Mouse (Mus musculus): ENCODE measurements around the gene Sun2.

Sun2 gene

DNA sequence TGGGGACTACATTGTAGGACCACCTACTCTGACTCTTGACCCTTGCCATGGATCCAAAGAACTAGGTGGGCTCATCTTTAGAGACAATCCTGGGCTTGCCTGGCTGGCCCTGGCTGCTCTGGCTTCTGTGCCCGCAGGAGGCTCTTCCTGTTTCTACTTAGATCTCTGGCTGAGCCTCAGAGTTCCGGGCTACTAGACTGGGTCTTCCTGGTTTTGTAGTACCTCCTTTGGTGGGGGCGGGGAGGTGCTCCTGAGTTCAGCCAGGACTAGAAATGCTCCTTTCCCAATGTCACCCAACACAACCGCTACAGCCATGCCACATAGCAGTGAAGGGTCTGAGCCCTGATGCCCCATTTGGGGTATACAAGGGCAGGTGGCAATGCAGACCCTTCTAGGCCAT lies 21.5 kb downstream of the Sun2 start:
- DNase-seq: no peak

DNA sequence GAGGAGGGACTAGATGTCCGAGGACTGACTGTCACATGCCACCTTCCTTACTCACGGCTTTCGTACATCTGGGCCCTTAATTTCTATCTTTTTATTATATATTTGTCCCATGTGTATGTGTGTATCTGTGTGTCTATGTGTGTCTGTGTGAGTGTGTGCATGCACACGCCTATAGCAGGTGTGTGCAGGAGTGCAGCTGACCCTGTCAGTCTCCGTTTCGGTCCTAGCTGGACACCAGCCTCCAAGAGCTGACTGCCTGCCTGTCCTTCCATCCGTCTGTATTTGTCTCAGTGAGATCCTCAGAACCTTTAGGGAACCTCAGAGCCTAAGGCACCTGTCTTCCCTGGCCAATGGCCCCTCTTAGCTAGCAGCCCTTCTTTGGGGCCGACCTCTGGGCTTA lies 22.1 kb downstream of the Sun2 start:
- DNase-seq: no peak

DNA sequence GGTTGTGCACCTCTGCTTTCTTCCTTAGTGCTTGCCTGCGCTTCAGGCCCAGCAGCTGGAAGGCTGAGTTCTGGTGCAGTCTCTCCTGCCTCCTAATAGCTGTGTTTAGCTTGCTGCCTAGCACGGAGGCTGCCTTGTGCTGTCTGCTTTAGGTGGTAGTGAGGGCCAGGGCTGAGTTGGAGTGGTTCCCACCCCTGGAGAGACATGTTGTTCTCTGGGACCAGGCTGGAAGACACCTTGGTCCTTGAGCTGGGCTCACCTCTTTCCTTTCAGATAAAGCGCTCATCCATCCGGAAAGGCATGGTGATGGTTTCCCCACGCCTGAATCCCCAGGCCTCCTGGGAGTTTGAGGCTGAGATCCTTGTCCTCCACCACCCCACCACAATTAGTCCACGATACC lies 25.6 kb downstream of the Sun2 start:
- no peak for DNase-seq

DNA sequence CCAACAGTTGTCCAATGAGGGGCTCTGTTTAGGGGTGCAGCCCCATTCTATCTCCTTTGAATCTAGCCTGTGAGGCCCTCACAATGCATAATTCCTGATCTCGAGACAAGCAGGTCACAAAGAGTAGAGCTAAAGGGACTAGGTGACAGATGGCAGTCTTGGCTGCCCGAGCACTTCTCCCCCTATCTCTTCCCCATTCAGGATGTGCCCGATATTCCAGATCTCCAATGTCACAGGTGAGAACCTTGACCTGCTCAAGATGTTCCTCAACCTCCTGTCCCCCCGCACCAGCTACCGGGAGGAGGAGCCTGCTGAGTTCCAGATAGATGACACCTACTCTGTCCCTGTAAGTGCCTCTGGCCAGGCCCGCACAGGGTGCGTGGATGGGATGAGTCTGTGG lies 26.7 kb downstream of the Sun2 start:
- no peak for DNase-seq

DNA sequence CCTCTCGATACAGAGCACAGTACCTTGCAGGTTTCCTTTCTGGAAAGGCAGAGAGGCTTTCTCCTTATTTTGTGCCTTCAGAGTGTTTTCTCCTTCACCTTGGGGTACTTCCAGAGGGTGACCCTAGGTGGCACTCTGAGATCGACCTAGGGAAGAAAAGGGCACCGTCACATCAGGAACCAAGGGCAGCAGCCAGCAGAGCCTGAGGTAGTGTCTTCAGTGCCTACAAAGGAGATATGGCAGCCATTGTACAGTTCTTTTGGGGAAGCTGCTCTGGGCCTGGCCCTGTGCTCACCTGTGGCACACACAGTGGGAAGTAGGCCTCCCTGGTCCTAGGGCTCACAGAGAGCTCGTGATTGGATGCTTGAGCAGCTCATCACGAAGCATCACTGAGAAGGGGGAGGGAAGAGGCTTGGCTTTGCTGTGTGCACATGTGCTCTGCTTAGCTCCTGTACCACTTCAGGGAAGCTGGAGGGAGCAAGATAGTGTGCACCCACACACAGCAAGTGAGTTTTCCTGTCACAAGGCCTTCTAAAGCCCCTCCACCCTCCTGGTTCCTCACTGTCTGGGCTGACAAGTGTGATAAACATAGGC lies 34.0 kb downstream of the Sun2 start:
- DNase-seq: no peak

DNA sequence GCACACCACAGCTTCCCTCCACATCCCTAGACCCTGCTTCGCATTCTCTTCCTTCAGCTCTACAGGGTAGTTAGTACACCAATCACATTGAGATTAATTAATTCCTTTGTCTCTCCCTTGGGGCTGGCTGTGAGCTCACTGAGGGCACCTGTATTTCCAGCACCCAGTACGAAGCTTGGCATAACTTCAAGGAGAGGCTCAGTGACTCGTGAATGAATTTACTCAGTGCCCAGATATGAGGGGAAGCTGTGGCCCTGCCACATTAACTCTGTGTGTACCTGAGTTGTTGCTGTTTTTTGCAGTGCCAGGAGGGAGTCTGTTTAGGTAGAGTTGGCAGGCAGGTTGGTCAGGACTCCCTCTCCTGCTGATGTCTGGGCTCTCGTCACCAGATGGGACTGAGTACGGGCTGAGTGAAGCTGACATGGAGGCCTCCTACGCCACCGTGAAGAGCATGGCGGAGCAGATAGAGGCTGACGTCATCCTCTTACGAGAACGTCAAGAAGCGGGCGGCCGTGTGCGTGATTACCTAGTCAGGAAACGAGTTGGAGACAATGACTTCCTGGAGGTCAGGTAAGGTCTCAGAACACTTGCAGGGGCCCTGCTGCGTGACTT lies 35.6 kb downstream of the Sun2 start:
- peak in 1 of 2 experiments; percentile 52 for DNase-seq

DNA sequence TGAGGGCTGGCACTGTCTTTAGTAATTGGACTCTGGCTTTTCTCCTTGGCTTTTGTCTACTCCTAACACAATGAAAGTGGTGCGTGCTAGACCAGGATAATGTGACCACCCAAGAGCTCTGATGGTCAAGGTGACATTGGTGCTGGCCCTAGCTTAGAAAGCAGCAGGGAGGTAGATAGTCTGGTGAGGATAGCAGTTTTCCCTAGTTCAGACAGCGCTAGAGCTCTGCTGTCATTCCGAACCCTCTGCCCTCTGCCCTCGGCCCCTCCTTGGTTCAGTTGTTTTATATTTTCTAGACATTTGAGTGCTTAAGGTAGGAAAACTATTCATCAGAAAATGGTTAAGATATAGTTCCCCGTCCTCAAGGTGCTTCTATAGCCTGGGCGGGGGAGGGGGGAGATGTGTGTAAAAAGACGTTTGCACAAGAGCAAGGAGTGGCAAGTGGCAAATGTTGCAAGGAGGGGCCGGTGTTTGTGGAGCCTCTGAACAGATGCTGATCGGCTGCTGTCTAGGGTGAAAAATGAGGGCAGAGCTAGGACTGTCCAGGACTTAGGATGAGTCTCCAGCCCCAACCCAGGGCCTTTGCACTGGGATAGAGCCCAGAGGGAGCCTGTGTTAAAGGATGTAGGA lies 44.7 kb downstream of the Sun2 start:
- DNase-seq: no peak

DNA sequence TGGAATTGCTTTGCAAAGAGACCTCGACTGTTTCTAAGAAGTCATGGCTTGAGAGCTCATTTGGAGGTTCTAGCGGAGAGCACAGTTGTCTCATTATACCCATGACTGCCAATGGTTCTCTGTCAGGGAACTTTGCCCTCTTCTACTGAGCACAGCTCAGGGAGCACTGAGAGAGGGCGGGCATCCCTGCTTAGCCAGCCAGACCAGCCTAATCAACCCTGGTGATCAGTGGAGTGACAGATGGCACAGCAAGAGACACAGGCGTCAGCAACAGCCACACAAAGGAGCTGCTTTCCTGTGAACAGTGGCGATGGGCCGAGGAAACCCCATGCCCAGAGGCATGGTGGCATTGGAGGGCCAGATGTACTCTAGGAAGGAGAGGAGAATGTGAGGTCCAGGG lies 45.3 kb downstream of the Sun2 start:
- DNase-seq: peak; percentile 52 to 66

DNA sequence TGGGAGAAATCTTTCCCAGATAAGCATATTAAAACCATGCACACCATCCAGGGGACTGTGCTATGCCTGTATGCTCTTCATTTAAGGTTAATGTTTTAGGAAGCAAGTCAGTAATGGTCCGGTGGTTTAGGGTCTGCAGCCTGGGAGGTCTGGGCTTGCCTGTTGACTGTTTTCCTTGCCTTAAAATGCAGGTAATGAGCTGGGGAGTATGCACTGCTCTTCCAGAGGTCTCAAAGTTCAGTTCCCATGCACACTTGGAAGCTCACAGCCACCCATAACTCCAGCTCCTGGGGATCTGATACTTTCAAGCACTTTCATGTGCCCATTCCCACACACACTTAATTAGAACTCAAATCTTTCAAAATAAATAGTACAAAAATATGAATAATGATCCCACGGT lies 45.8 kb downstream of the Sun2 start:
- peak in 1 of 2 experiments; percentile 51 for DNase-seq

DNA sequence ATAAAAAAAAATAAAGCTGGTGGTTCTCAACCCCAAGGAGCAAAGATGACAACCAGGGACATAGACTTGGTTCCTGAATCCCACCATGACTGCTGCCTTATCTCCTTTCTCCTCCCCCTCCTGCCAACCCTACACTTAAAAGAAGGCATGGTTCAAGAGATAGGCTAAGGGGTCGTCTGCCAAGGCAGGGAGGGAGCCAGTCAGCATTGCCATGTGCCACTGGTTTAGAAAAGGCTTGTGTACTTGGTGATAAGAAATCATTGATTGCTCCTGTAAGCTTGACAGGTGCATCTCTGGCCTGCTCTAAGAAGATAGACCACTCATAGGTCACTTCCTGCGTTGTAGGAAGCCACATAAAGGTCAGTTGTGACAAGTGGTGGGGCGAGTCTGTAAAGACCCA lies 46.8 kb downstream of the Sun2 start:
- no peak for DNase-seq

DNA sequence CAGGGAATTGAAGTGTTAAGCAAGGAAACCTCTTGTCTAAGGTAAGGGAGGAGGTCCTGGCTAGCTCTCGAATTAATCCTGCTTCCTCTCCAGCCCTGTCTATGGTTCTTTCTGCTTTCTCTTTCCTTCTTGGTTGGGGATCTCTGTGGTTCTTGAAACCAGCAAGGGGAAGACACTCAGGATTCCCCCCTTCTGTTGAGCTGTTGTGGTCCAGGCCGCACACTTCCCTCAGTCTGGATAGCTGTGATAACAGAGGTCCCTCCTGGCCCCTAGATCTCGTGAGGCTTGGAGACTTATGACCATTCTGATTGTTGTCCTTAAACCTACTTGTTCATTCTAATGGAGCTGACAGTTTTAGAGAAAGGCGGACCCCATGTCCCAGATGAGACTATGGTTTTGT lies 47.8 kb downstream of the Sun2 start:
- no peak for DNase-seq

DNA sequence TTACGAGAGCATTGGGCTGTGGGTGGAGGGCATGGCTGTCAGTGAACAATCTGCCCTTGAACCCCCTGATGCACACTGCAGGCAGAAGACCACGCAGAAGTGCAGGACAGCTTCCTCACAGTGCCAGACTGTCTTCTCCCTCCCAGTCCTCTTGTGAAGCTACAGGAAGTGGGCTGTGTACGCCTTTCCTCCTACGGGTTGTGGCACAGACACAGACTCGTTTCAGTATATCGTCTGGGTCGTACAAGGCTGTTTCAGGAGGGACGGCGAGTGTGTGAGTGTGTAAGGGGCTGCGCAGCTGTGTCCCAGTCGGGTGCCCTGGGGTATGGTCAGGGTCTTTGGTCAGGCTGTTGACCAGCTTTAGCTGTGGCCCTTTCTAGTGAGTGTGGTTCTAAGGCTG lies 48.6 kb downstream of the Sun2 start:
- no peak for DNase-seq

DNA sequence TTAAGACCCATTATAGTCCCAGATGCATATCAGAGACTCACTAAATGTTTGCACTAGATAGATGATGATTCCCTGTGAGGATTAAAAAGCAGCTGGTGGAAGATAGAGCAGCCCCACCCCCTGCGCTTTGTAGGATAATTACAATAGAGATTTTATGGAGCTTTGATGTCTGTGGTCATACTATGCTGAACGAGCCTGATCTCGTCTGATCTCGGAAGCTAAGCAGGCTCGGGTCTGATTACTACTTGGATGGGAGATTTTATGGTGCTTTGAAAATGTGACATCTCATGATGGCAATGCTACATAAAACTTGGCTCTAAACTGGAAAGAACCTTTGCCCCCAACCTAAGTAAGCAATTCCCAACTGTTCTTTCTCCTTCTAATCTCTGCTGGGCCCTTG lies 50.0 kb downstream of the Sun2 start:
- no peak for DNase-seq

DNA sequence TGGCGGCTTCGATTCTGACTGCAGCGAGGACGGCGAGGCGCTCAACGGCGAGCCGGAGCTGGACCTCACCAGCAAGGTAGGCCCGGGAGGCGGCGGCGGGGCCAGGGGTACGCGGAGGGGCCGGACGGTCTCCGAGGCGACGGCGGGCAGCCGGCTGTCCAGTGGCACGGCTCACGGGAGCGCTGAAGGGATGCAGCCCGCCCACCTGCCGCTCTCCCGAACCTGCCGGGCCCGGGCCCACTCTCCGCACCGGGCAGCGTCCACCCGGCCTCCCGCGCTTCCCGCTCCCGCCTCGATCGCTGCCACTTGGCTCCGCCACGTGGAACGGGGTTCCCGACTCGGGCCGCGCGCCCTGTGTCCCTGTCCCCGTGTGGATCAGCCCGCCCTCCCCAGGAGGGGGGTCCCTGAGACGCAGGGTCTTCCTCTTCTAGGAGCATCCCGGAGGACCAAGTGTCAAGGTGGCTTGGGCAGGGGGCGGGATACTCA lies 51.3 kb downstream of the Sun2 start:
- DNase-seq: peak in 1 of 2 experiments; percentile 54

DNA sequence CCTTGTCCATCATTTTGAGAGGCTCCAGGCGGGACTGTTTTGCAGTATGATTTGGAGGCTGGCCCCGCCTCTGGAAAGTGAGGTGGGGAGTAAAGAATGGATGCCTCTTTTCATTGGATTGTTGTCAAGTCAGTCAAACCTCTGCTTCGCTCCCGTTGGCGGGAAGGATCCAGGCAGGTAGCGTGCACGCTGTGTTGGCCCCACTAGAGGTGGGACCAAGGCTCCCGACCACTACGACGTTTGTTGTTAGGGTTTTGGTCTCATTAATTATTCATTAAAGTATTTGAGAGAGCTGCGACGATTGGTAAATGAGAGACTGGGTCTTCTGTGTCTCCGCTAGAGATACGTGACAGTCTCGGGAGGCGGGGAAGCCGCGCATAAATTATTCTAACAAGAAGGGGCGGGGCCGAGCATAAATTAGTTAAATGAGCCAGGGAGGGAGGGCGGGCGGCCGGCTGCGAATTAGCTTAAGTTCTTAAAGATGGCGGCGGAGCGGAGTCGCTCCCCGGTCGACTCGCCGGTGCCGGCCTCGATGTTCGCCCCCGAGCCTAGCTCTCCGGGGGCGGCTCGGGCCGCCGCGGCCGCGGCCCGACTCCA lies 51.8 kb downstream of the Sun2 start, which contains the start of gene Gtpbp1:
Gene Gtpbp1 (plus strand): TSS at position 420 of the 597 bp plus-strand sequence.
- DNase-seq: peak; percentile 99 to 100

DNA sequence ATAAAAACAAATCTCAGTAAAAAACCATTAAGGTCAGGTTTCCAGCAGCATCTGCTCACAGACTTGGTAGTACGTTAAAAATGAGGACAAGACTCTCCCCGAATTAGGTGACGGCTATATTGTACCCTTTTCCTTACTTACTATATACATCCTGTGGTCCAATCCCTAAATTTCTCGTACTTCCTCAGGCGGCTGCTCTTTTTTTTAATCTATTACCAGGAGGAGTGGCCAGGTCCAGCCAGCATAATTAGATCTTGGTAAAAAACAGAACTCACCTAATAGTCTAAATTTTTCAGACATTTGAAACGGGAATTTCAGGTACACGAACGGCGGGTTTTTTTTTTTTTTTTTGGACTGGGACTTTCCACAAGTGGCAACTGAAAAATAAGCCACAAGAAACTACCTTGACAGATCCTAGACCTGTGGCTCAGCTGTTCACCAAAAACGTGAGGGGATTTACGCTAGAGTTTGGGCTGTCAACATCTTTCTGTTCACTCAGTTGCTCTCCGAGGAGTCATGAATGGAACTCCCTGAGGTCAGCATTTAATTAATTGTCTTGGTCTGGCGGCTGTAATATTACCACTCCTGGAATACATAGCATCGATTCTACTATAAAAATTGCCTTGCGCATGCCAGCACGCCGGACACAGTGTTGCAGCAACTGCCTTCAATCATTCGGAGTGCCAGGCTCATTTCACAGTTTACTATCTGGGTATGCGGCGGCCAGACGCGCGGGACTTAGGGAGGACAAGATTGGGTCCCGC lies 52.5 kb downstream of the Sun2 start:
- no peak for DNase-seq

DNA sequence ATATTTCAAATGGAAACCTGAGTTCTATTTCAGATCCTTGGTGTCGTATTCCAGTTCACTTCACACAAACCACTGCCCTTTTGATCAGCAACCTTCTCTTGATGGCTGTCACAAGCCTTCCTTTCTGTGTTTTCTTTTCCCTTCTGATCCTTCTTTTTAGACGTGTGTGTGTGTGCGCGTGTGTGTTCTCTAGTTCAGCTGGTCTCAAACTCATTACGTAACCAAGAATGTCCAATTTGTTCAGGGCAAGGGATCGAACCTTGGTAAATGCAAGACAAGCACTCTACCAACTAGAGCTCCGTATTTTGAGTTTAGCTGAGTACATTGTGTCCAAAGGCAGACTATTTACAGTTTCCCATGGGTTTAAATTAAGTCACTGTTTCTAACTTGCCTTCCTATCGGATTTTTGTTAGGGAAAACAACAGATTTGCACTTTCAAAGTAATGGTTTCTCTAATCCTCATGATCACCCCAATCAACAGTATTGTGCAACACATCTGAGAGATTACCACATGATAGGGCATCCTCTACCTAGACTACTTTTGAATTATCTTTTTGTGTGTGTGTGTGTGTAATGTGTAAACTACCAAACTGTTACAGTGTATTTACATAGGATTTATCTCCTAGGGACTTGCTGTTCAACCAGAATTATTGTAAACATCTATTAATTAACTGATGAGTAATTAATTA lies 53.9 kb downstream of the Sun2 start:
- DNase-seq: no peak

DNA sequence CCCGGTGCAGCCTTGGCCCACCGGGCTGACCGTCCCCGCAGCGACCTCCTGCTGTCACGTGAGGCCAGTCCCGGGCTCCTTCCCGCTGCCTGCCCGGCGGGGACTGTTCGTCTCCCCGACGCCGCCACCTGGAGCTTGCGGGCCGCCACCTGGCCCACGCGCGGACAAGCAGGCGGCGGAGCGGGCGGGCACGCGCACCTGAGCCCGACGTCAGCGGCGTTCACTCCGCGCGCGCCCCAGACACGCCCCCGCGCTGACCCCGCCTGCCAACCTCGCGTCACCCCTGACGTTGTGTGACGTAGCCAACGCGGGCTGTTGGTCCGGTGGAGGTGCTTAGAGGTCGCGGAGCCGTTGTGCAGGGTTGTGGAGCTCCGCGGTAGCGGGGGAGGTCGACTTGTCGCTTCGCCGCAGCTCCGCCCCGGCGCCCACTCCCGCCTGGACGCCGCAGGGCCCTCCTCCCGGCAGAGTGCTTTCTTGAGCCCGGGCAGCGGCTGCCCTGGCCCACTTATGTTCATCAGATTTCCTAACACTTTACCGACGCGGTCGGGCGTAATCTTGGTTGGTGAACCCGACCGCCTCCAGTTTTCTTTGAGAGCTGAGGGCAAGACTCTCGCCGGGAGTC lies 54.6 kb downstream of the Sun2 start, which contains the start of gene Josd1:
Gene Josd1 (minus strand): TSS at position 274 of the 622 bp plus-strand sequence.
- DNase-seq: peak; percentile 95 to 96

DNA sequence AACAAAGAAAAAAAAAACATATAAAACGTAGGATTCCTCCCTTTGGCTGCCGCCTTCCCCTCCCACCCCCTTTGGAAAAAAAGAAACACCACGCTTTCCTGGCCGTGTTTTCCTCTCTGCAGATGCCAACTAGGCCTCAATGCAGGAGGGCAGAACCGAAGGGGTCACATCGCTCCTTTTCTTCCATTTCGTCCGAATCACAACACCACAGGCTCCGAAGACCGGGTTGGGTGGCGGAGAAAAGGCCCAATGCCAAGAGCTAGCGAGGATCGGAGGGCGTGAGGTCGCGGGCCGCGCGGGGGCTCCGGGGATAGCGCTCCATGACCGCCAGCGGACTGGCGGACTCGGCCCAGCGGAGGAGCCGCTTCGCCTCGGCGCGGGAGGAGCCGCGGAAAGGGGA lies 55.2 kb downstream of the Sun2 start:
- no peak for DNase-seq

DNA sequence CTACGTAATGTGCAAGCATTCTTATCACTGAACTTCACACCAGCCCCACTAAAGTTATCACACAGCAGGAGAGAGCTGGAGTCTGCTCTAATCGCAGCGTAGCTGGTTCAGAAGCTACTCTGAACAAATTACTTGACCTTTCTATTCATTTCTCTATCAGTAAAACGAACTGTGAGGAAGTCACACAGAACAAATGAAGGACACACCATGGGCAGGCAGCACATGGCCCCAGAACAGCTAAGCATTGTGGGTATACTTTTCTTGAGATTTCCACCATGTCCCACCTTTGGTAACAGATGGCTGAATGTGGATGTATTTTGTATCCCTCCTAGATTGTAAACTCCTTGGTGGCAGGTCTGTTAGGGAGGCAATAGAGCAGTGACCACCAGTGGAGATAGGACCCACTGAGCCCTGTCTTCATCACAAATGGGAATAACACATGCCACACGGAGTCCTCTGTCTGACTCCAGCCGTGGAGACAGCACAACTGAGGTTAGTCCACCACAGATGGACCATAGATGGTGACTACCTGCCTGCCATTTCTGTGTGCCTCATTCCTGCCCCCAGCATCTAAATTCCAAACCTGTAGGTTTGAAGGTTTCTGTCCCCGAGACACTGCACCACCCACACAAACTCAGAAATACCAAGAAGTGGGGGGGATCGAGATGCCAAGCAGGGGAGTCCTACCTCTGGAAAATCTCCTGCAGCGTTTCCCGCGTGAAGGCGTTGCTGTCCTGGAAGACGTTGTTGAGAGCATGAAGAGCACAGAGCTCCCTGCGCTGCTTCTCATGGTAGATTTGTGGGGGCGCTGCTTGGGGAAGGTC lies 56.1 kb downstream of the Sun2 start:
- no peak for DNase-seq

DNA sequence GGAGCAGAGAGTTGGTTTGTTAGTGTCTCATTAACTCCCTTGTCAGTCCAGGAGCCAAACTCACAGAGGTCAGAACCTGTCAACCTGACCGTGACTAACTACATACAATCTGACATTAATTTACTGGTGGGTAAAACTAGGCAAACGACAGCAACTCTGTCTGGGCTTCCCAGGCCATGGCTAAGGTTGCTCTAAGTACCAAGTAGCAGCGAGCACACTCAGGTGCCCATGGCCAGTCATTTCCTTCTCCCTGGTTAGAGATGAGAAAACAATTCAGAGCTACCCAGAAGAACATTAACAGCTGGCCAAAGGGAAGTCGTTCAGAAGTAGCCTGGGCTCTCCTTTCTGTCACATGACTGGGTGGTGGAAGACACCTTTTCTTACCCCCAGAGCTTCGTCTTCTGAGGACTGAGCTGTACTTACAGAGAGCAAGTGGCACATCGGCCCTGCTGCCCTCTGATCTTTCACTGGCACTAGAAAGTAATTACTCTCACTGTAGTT lies 57.1 kb downstream of the Sun2 start:
- peak; percentile 54 to 72 for DNase-seq
